Comparison of ENCODE assay signal across 8 mouse cellular contexts in genomic region chr19:3282572-3283467, GRCm38 (mm10). TPM values are rescaled to one million over a fixed set of nuclear protein-coding genes. Genes with fewer than 3 reads are reported as not detected.
A peak's percentile ranks its signal among the peaks of the same experiment; 100 is the strongest.
DNase-seq lines count a peak whose midpoint lies in the region; ATAC-seq and TF ChIP-seq lines count a peak whose summit lies in the region.

Gene Mrpl21, plus strand, starts transcription at chr19:3282901.
Gene Ighmbp2, minus strand, starts transcription at chr19:3283017.

- peak; percentile 6; the same call in 1 of the 2 replicates for TF ChIP-seq CTCF in liver, embryonic 14.5 days (IDR thresholded peaks at IDR 0.05; ENCODE audit: low read depth)
- no peak; the same call in 1 of the 2 replicates for TF ChIP-seq CTCF in stomach, postnatal 0 days (IDR thresholded peaks at IDR 0.05; ENCODE audit: low read depth)

- peaks cover 62% of the 10 kb centered on the region for H3K36me3 ChIP-seq in forebrain, embryonic 10.5 days (replicated peaks)
- H3K36me3 ChIP-seq in heart, embryonic 15.5 days: peaks cover 28% of the 10 kb centered on the region
- peaks cover 3% of the 10 kb centered on the region; the same call in 1 of the 2 replicates for H3K36me3 ChIP-seq in liver, embryonic 14.5 days (replicated peaks; ENCODE audit: control insufficient read depth, insufficient read depth, low read depth)
- peaks cover 2% of the 10 kb centered on the region; the same call in 1 of the 2 replicates for H3K36me3 ChIP-seq in neural tube, embryonic 11.5 days (ENCODE audit: control insufficient read depth, insufficient read depth, low read length)
- H3K36me3 ChIP-seq in stomach, postnatal 0 days (ENCODE audit: control insufficient read depth, insufficient read depth, low read length): peaks cover 3% of the 10 kb centered on the region; the same call in 1 of the 2 replicates

- peak within 1 kb of the TSS; percentile 76 for H3K4me2 ChIP-seq in heart, embryonic 15.5 days
- H3K4me2 ChIP-seq in liver, embryonic 14.5 days (ENCODE audit: low read depth): peak within 1 kb of the TSS; percentile 80
- peak within 1 kb of the TSS; percentile 75 for H3K4me2 ChIP-seq in neural tube, embryonic 11.5 days (ENCODE audit: low read depth)
- peak within 1 kb of the TSS; percentile 77 for H3K4me2 ChIP-seq in stomach, postnatal 0 days (replicated peaks; ENCODE audit: low read depth)

- WGBS in forebrain, embryonic 10.5 days: under 1% methylated on average over 49 of the region's 49 CpGs
- under 1% methylated on average over 49 of the region's 49 CpGs for WGBS in heart, embryonic 15.5 days
- WGBS in liver, embryonic 14.5 days (ENCODE audit: insufficient replicate concordance): under 1% methylated on average over 49 of the region's 49 CpGs
- under 1% methylated on average over 48 of the region's 49 CpGs for WGBS in neural tube, embryonic 11.5 days
- under 1% methylated on average over 49 of the region's 49 CpGs for WGBS in stomach, postnatal 0 days

- peak; percentile 87 for ATAC-seq in heart, embryonic 15.5 days (replicated peaks; ENCODE audit: insufficient number of reproducible peaks, insufficient read depth, low FRiP score, low read depth)
- ATAC-seq in liver, embryonic 14.5 days (ENCODE audit: insufficient read depth): peak; percentile 87
- peak; percentile 93 for ATAC-seq in neural tube, embryonic 11.5 days (ENCODE audit: insufficient read depth, low FRiP score, low TSS enrichment)
- peak; percentile 94 for ATAC-seq in stomach, postnatal 0 days (ENCODE audit: low FRiP score, low TSS enrichment)

- peaks cover 22% of the 10 kb centered on the region for H3K4me1 ChIP-seq in forebrain, embryonic 10.5 days
- H3K4me1 ChIP-seq in heart, embryonic 15.5 days (replicated peaks): peaks cover 10% of the 10 kb centered on the region
- H3K4me1 ChIP-seq in liver, embryonic 14.5 days (replicated peaks; ENCODE audit: control insufficient read depth in 2 of 2, insufficient read depth in 2 of 2, low read length in 1 of 2): peaks cover 10 to 11% of the 10 kb centered on the region in 2 experiments
- peaks cover 7% of the 10 kb centered on the region for H3K4me1 ChIP-seq in neural tube, embryonic 11.5 days (ENCODE audit: control insufficient read depth, insufficient read depth, low read length)
- H3K4me1 ChIP-seq in stomach, postnatal 0 days (replicated peaks; ENCODE audit: control insufficient read depth, insufficient read depth): peaks cover 2% of the 10 kb centered on the region; the same call in 1 of the 2 replicates

- H3K27me3 ChIP-seq in forebrain, embryonic 10.5 days (ENCODE audit: poor library complexity, severe bottlenecking): no peaks in the 10 kb centered on the region
- H3K27me3 ChIP-seq in heart, embryonic 15.5 days: no peaks in the 10 kb centered on the region
- no peaks in the 10 kb centered on the region for H3K27me3 ChIP-seq in liver, embryonic 14.5 days (ENCODE audit: control insufficient read depth, insufficient read depth, low read length)
- H3K27me3 ChIP-seq in neural tube, embryonic 11.5 days (ENCODE audit: control insufficient read depth, insufficient read depth, low read length): no peaks in the 10 kb centered on the region
- H3K27me3 ChIP-seq in stomach, postnatal 0 days (ENCODE audit: control insufficient read depth, insufficient read depth, low read length): no peaks in the 10 kb centered on the region

- no peaks in the 10 kb centered on the region for H3K9me3 ChIP-seq in forebrain, embryonic 10.5 days
- H3K9me3 ChIP-seq in heart, embryonic 15.5 days (replicated peaks): no peaks in the 10 kb centered on the region
- H3K9me3 ChIP-seq in liver, embryonic 14.5 days (ENCODE audit: control insufficient read depth, low read length): no peaks in the 10 kb centered on the region
- H3K9me3 ChIP-seq in neural tube, embryonic 11.5 days (ENCODE audit: control insufficient read depth, low read length): no peaks in the 10 kb centered on the region
- no peaks in the 10 kb centered on the region for H3K9me3 ChIP-seq in stomach, postnatal 0 days (ENCODE audit: control insufficient read depth, low read length)

- H3K4me3 ChIP-seq in forebrain, embryonic 10.5 days: peak within 1 kb of the TSS; percentile 84
- peak within 1 kb of the TSS; percentile 77 for H3K4me3 ChIP-seq in heart, embryonic 15.5 days
- H3K4me3 ChIP-seq in liver, embryonic 14.5 days (ENCODE audit: insufficient read depth in 1 of 2, low read depth in 2 of 2, low read length in 2 of 2): peak within 1 kb of the TSS; percentile 66 to 83
- H3K4me3 ChIP-seq in neural tube, embryonic 11.5 days (ENCODE audit: low read depth, low read length): peak within 1 kb of the TSS; percentile 72
- H3K4me3 ChIP-seq in stomach, postnatal 0 days (ENCODE audit: low read depth, low read length): peak within 1 kb of the TSS; percentile 59

- H3K27ac ChIP-seq in forebrain, embryonic 10.5 days: peak within 1 kb of the TSS; percentile 91
- H3K27ac ChIP-seq in heart, embryonic 15.5 days: peak within 1 kb of the TSS; percentile 59
- peak within 1 kb of the TSS; percentile 25 for H3K27ac ChIP-seq in liver, embryonic 14.5 days
- H3K27ac ChIP-seq in neural tube, embryonic 11.5 days (ENCODE audit: low read depth, low read length): no peak within 1 kb of the TSS
- H3K27ac ChIP-seq in stomach, postnatal 0 days (replicated peaks): peak within 1 kb of the TSS; percentile 72

- H3K9ac ChIP-seq in heart, embryonic 15.5 days: peak within 1 kb of the TSS; percentile 77
- peak within 1 kb of the TSS; percentile 87 for H3K9ac ChIP-seq in liver, embryonic 14.5 days (replicated peaks)
- peak within 1 kb of the TSS; percentile 68 for H3K9ac ChIP-seq in neural tube, embryonic 11.5 days (ENCODE audit: low read length)
- H3K9ac ChIP-seq in stomach, postnatal 0 days (ENCODE audit: low read length): peak within 1 kb of the TSS; percentile 80

- DNase-seq in CD8-positive naive resting alpha-beta T cell, adult 2 months (ENCODE audit: low read depth in 2 of 2, low spot score in 2 of 2): peak; percentile 76 to 79
- DNase-seq in c-Kit-positive CD71-negative TER-119-negative erythroid progenitor cells, embryonic 14.5 days (ENCODE audit: low read depth): peak; percentile 75
- DNase-seq in forebrain, embryonic 10.5 days (ENCODE audit: extremely low spot score, low spot score): peak; percentile 91
- peak; percentile 91 to 94 for DNase-seq in kidney, postnatal 25 days
- DNase-seq in liver, embryonic 14.5 days (ENCODE audit: low read depth in 3 of 3, low spot score in 3 of 3): peak; percentile 72 to 79 (median 75)
- peak; percentile 87 for DNase-seq in neural tube, embryonic 11.5 days (ENCODE audit: low spot score)
- peak; percentile 93 for DNase-seq in stomach, postnatal 0 days (ENCODE audit: low spot score)

- TF ChIP-seq EP300 in liver, embryonic 14.5 days (IDR thresholded peaks at IDR 0.05; ENCODE audit: low read depth): no peak
- TF ChIP-seq EP300 in stomach, postnatal 0 days (optimal IDR thresholded peaks at IDR 0.05): no peak

RNA-seq across cellular contexts. Expression of gene Mrpl21, which starts in this region (rescaled TPM):
- polyA plus RNA-seq in forebrain, embryonic 10.5 days (2016; fragmentation: Nextera tagmentation; extraction: Ambion mirVana): 137 and 145 TPM in 2 replicates
- polyA plus RNA-seq in heart, embryonic 15.5 days (2015; fragmentation: Nextera tagmentation; extraction: Ambion mirVana): 83.5 and 94.8 TPM in 2 replicates
- 21.5 and 36.2 TPM in 2 replicates for polyA plus RNA-seq in liver, embryonic 14.5 days (2012; rRNA removed)
- 67.9 and 73.2 TPM in 2 replicates for polyA plus RNA-seq in liver, embryonic 14.5 days (2014; fragmentation: Nextera tagmentation; extraction: Ambion mirVana)
- 121 and 122 TPM in 2 replicates for polyA plus RNA-seq in neural tube, embryonic 11.5 days (2014; fragmentation: Nextera tagmentation; extraction: Ambion mirVana)
- polyA plus RNA-seq in stomach, postnatal 0 days (2015; fragmentation: Nextera tagmentation; extraction: Ambion mirVana): 81.6 and 87.2 TPM in 2 replicates

RNA-seq across cellular contexts. Expression of gene Ighmbp2, which starts in this region (rescaled TPM):
- polyA plus RNA-seq in forebrain, embryonic 10.5 days (2016; fragmentation: Nextera tagmentation; extraction: Ambion mirVana): 11.4 and 11.5 TPM in 2 replicates
- 5.3 and 7.0 TPM in 2 replicates for polyA plus RNA-seq in heart, embryonic 15.5 days (2015; fragmentation: Nextera tagmentation; extraction: Ambion mirVana)
- polyA plus RNA-seq in liver, embryonic 14.5 days (2012; rRNA removed): 1.4 and 1.6 TPM in 2 replicates
- polyA plus RNA-seq in liver, embryonic 14.5 days (2014; fragmentation: Nextera tagmentation; extraction: Ambion mirVana): 2.0 and 2.3 TPM in 2 replicates
- polyA plus RNA-seq in neural tube, embryonic 11.5 days (2014; fragmentation: Nextera tagmentation; extraction: Ambion mirVana): 7.7 and 8.0 TPM in 2 replicates
- polyA plus RNA-seq in stomach, postnatal 0 days (2015; fragmentation: Nextera tagmentation; extraction: Ambion mirVana): 3.9 and 4.0 TPM in 2 replicates
